In genomic region chr4:134975261-134975928, GRCm38 (mm10) we compare ENCODE assay signal across 8 mouse cellular contexts. TPM values are rescaled to one million over a fixed set of nuclear protein-coding genes. Genes with fewer than 3 reads are reported as not detected.
DNase-seq lines count a peak whose midpoint lies in the region; ATAC-seq lines count a peak whose summit lies in the region.
"Had no signal": no experiment of that assay in that cellular context is flagged by ENCODE, and none has a peak within 500 bp of the region (broad histone marks: within the 10 kb centered on the region; RNA-seq: fewer than 3 reads in every experiment).

No protein-coding gene starts in this region.

- 30% methylated on average over 14 of the region's 14 CpGs for WGBS in lung, embryonic 16.5 days
- 24% methylated on average over 14 of the region's 14 CpGs for WGBS in midbrain, embryonic 15.5 days

- no peak for DNase-seq in lung, postnatal 25 days (ENCODE audit: low spot score)
- peak; percentile 61 for DNase-seq in forelimb bud, embryonic 11.5 days (ENCODE audit: low read depth, low spot score)
- DNase-seq in gastrocnemius, postnatal 25 days: no peak
- DNase-seq in urinary bladder, postnatal 36 days (ENCODE audit: low spot score in 2 of 2): no peak

- H3K36me3 ChIP-seq in lung, embryonic 16.5 days (ENCODE audit: control insufficient read depth, insufficient read depth, low read length): no peaks in the 10 kb centered on the region
- H3K36me3 ChIP-seq in midbrain, embryonic 15.5 days (replicated peaks): no peaks in the 10 kb centered on the region

- H3K4me3 ChIP-seq in lung, embryonic 16.5 days (ENCODE audit: low read length): no peak overlapping the region
- H3K4me3 ChIP-seq in midbrain, embryonic 15.5 days: no peak overlapping the region
- H3K4me3 ChIP-seq: erythroblast, embryonic 14.5 days had no signal

- no peaks in the 10 kb centered on the region; the same call in none of the 2 replicates for H3K9me3 ChIP-seq in lung, embryonic 16.5 days (ENCODE audit: control insufficient read depth, low read length)
- no peaks in the 10 kb centered on the region for H3K9me3 ChIP-seq in midbrain, embryonic 15.5 days

- H3K4me2 ChIP-seq in lung, embryonic 16.5 days (ENCODE audit: low read depth, low read length): peak overlapping the region; percentile 9; the same call in 1 of the 2 replicates
- 0 out of 2 replicates have a peak overlapping the region, but pooled peaks have one; percentile 9 for H3K4me2 ChIP-seq in midbrain, embryonic 15.5 days

- H3K9ac ChIP-seq in lung, embryonic 16.5 days (ENCODE audit: low read length): no peak overlapping the region
- H3K9ac ChIP-seq in midbrain, embryonic 15.5 days: no peak overlapping the region

- peak; percentile 89 for ATAC-seq in lung, embryonic 16.5 days (ENCODE audit: low read depth)
- 0 out of 2 replicates have a peak, but pooled peaks have one; percentile 45 for ATAC-seq in common myeloid progenitor, adult 5-6 weeks (replicated peaks; ENCODE audit: low read depth, poor library complexity, severe bottlenecking)
- ATAC-seq in midbrain, embryonic 15.5 days (replicated peaks): no peak

- no peaks in the 10 kb centered on the region for H3K27me3 ChIP-seq in lung, embryonic 16.5 days (ENCODE audit: control insufficient read depth, insufficient read depth, low read depth, low read length)
- H3K27me3 ChIP-seq in midbrain, embryonic 15.5 days (replicated peaks): no peaks in the 10 kb centered on the region

- H3K27ac ChIP-seq in lung, embryonic 16.5 days (ENCODE audit: low read length): peak overlapping the region; percentile 78
- H3K27ac ChIP-seq in midbrain, embryonic 15.5 days: no peak overlapping the region

- no peaks in the 10 kb centered on the region for H3K4me1 ChIP-seq in lung, embryonic 16.5 days (replicated peaks; ENCODE audit: control insufficient read depth, insufficient read depth, low read length)
- peaks cover 4% of the 10 kb centered on the region for H3K4me1 ChIP-seq in midbrain, embryonic 15.5 days

RNA-seq across cellular contexts. Expression of gene Syf2, which starts 44.7 kb away (rescaled TPM):
- 82.0 and 87.7 TPM in 2 replicates for polyA plus RNA-seq in lung, embryonic 16.5 days (2015; fragmentation: Nextera tagmentation; extraction: Ambion mirVana)
- total RNA-seq in common myeloid progenitor, adult 5-6 weeks (2017): 230 and 275 TPM in 2 replicates
- polyA plus RNA-seq in midbrain, embryonic 15.5 days (2015; fragmentation: Nextera tagmentation; extraction: Ambion mirVana): 58.6 and 60.5 TPM in 2 replicates
- total RNA-seq in gastrocnemius, postnatal 25 days (2021): 10 to 100 TPM; 32.7 to 34.8 TPM

RNA-seq across cellular contexts. Expression of gene Rsrp1, which starts 52.0 kb away (rescaled TPM):
- polyA plus RNA-seq in lung, embryonic 16.5 days (2015; fragmentation: Nextera tagmentation; extraction: Ambion mirVana): 454 and 489 TPM in 2 replicates
- 172 and 177 TPM in 2 replicates for total RNA-seq in common myeloid progenitor, adult 5-6 weeks (2017)
- polyA plus RNA-seq in midbrain, embryonic 15.5 days (2015; fragmentation: Nextera tagmentation; extraction: Ambion mirVana): 559 and 566 TPM in 2 replicates
- total RNA-seq in gastrocnemius, postnatal 25 days (2021): 100 to 1,000 TPM; 155 to 161 TPM
